Mouse (Mus musculus) lung, embryonic 14.5 days (tissue): ENCODE data around the gene Lrrc75a. TPM values are rescaled to one million over a fixed set of nuclear protein-coding genes. Genes with fewer than 3 reads are reported as not detected.
A peak's percentile ranks its signal among the peaks of the same experiment; 100 is the strongest.

ENCODE experiments used
- ATAC-seq: fragments of 200-750 bp; cut with Nextera tagmentation; 2 replicates; pipeline ENCODE4 v1.8.0; 2017; ENCODE audit warnings: mild to moderate bottlenecking, moderate TSS enrichment, moderate library complexity; ENCODE audit not compliant: insufficient read depth
- DNase-seq: peaks from one replicate; pipeline ENCODE4 v3.0.0-alpha.2; 2015
- H3K27ac ChIP-seq: fragments of 300-500 bp; sonication (generic); 2 replicates; pipeline ENCODE4 v1.5.1; 2014; ENCODE audit warnings: low read depth, mild to moderate bottlenecking, moderate library complexity
- H3K27me3 ChIP-seq: fragments of 300-500 bp; sonication (generic); 2 replicates; pipeline ENCODE4 v1.6.1; 2014; ENCODE audit warnings: low read length, control low read depth; ENCODE audit not compliant: insufficient read depth
- H3K36me3 ChIP-seq: fragments of 300-500 bp; sonication (generic); 2 replicates; pipeline ENCODE4 v1.6.1; 2014; ENCODE audit warnings: control low read depth; ENCODE audit not compliant: insufficient read depth
- H3K4me1 ChIP-seq: fragments of 300-500 bp; sonication (generic); 2 replicates; pipeline ENCODE4 v1.6.1; 2014; ENCODE audit warnings: antibody characterized with exemption, control low read depth; ENCODE audit not compliant: insufficient read depth
- H3K4me2 ChIP-seq: fragments of 300-500 bp; sonication (generic); 2 replicates; pipeline ENCODE4 v1.6.1; 2014; ENCODE audit warnings: mild to moderate bottlenecking
- H3K4me3 ChIP-seq: fragments of 300-500 bp; sonication (generic); 2 replicates; pipeline ENCODE4 v1.5.1; 2014; ENCODE audit warnings: low read depth, low read length
- H3K9ac ChIP-seq: fragments of 300-500 bp; sonication (generic); 2 replicates; pipeline ENCODE4 v1.6.1; 2014
- H3K9me3 ChIP-seq: fragments of 300-500 bp; sonication (generic); 2 replicates; pipeline ENCODE4 v1.6.1; 2016; ENCODE audit warnings: low read depth, low read length, control low read depth
- CTCF ChIP-seq: IDR thresholded peaks from 2 replicates; pipeline ENCODE4 v1.5.1; 2016; ENCODE audit warnings: antibody characterized with exemption, low read depth
- WGBS: fragments of 180-500 bp; shearing (Covaris S2); extraction: QIAGEN DNeasy Blood & Tissue Kit; methylation state at CpG from one replicate; pipeline ENCODE4 v1.1.7; 2014; 5-methylcytosine and 5-hydroxymethylcytosine counted together
- polyA plus RNA-seq: library from polyadenylated mRNA; unstranded; fragments of >200 nt; fragmentation: Nextera tagmentation; extraction: Ambion mirVana; gene quantifications from 2 replicates; pipeline ENCODE4 v1.2.1, GENCODE M21; 2014

The Lrrc75a gene
- polyA plus RNA-seq, 1 experiment from 2014 or later, result 16.4 TPM

DNA sequence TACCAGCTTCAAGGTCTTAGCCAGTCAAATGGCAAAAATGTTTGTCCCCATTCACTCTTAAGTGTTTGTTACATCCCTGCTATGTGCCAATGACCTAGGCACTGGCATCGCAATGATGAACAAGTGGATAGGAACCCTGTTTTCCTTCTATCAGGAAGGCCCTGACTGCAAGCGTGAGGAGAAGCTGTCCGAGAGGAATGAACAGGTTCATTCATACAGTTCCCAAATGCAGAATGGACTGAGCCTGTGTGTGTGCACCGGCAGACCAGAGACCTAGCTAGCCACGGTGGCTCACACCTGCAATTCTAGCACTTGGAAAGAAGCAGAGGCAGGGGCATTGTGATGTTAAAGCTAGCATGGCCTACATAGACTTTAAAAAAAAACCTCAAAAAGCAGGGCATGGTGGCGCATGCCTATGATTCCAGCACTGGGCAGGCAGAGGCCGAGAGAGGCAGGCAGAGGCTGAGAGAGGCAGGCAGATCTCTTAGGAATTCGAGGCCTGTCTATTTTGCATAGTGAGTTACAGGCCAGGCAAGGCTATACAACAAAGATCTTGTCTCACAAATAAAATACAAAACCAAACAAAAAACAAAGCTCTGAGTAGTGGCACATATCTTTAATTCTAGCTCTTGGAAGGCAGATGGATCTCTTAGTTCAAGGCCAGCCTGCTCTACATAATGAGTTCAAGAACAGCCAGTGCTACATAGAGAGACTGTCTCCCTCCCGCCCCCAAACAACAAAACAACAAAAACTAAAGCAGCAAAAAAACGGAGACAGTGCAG, 41.0 kb downstream of the Lrrc75a start:
- TF ChIP-seq CTCF, result no peak
- Histone ChIP-seq H3K4me1 (peaks cover 10% of the 10 kb centered on the region), H3K27ac (no peak overlapping the region), H3K9me3 (no peaks in the 10 kb centered on the region), H3K9ac (no peak overlapping the region), H3K4me3 (no peak overlapping the region), H3K36me3 (peaks cover 62% of the 10 kb centered on the region), H3K27me3 (no peaks in the 10 kb centered on the region), H3K4me2 (no peak overlapping the region)
- 64% methylated on average over 10 of the region's 10 CpGs for WGBS
- ATAC-seq (no peak), DNase-seq (peak; percentile 20)

DNA sequence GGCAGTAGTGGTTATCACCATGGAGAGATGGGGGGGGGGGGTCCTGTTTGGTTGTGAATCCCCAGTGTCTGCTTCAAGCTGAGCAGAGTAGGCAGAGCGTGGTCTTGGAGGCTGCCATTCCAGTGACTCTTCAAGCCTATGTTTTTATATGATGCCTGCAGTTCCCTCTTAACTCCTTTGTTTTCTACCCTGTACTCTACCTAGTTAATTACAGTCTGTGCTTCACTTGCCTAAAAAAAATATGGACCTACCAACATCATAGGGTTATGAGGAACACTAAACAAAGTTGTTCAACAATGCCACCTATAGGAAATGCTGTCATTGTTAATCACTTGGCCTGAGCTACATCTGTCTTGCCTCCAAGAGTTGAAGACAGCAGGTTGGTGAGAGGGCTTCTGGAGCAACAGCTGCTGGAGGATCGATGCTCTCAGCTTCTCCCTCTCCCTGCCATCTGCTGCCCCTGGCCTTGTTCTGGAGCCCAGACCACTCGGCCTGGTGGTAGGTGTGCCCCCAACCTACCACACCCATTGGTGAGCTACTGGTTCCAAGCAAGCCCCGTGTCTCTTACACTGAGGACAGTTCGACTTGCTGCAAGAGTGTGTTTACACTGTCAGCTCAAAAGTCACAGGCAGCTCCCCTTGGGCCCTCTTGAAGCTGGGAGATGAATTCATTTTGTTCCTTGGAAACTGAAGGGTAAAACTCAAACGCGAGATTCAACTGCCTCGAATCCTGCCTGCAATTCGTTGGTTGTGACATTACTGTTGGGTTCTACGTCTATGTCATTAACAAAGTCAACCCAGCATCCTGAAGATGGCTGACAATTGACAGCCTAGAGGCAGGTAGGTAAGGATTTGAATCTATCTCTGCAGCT, 41.8 kb downstream of the Lrrc75a start:
- Histone ChIP-seq H3K27ac (no peak overlapping the region), H3K9me3 (no peaks in the 10 kb centered on the region), H3K4me2 (0 out of 2 replicates have a peak overlapping the region, but pooled peaks have one; percentile 82), H3K9ac (no peak overlapping the region), H3K4me3 (no peak overlapping the region), H3K4me1 (peaks cover 10% of the 10 kb centered on the region), H3K36me3 (peaks cover 62% of the 10 kb centered on the region), H3K27me3 (no peaks in the 10 kb centered on the region)
- ATAC-seq (no peak), DNase-seq (peak; percentile 30)
- WGBS, result 43% methylated on average over 10 of the region's 10 CpGs
- TF ChIP-seq CTCF, result no peak

DNA sequence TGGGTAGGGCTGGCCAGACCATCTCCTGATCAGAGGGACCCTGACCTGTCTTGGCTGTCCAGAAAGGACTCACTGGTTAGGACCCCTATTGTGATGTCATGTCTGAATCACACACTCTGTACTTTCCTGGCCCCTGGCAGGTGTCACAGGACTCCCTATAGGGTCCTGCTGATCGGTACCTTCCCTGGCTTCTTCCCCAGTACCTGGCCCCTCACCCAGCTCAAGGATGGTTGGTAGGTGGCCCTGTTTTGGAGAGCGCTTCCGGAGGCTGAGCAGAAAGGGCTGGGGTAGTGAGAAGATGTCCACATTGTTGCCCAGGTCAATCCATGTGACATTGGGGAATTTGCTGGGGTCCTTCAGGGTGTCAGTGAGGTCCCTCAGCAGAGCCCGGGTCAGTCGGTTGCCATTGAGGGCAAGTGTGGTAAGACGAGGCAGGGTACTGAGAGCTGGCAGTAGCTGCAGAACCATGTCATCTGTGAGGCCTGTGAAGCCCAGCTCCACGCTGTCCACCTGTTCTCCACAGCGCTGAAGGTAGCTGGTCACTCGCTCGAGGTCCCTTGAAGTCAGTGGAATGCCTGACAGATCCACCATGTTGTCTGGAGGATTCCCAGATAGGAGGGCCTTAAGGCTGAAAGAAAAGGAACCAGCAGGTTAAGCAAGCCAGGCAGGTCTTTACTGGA, 42.6 kb downstream of the Lrrc75a start:
- Histone ChIP-seq H3K27ac (peak overlapping the region; percentile 38), H3K4me3 (peak overlapping the region; percentile 72), H3K9me3 (no peaks in the 10 kb centered on the region), H3K9ac (peak overlapping the region; percentile 84), H3K36me3 (peaks cover 62% of the 10 kb centered on the region), H3K4me1 (peaks cover 10% of the 10 kb centered on the region), H3K27me3 (no peaks in the 10 kb centered on the region), H3K4me2 (peak overlapping the region; percentile 82)
- DNase-seq (peak; percentile 19), ATAC-seq (peak; percentile 4; the same call in 1 of the 2 replicates)
- TF ChIP-seq CTCF, result no peak
- WGBS, result 31% methylated on average over 10 of the region's 10 CpGs

DNA sequence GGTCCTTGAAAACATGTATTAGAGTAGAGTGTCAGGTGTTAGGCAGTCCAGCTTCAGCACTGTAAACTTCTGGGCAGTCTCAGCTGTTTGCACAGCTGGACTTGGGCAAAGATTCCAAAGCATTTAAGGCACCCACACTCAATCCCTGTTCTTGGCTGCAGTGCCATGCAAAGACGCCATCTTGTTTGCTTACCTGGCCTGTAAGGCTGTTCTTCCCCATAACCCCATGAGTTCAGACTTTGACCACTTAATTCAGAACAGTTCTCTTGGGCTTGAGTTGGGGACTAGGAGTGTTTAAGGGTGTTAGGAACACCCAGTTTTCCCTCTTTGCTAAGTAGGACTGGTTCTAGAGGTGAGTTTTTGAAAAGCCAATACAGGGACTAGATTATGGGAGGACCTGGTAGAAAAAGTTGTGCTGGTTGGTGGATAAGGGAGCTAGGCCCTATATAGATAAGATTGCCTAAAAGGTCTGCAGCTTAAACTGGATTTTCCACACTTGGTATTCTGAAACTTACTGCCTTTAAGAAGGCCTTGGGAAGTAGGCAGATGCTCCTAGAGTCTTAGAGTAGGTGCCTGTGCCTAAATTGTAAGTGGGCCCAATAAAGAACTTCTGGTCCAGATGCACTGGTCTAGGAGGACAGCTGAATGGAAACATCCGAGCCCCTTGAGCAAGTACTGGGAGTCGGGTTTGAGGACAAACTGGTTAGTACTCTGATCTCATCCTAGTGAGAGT, 43.3 kb downstream of the Lrrc75a start:
- peak overlapping the region; percentile 84 for H3K9ac ChIP-seq
- no peaks in the 10 kb centered on the region for H3K9me3 ChIP-seq
- no peaks in the 10 kb centered on the region for H3K27me3 ChIP-seq
- DNase-seq (peak; percentile 47), ATAC-seq (no peak)
- H3K27ac ChIP-seq, result peak overlapping the region; percentile 51
- H3K4me3 ChIP-seq, result peak overlapping the region; percentile 72
- peaks cover 62% of the 10 kb centered on the region for H3K36me3 ChIP-seq
- no peak for TF ChIP-seq CTCF
- WGBS, result 15% methylated on average over 3 of the region's 3 CpGs
- peak overlapping the region; percentile 82 for H3K4me2 ChIP-seq
- H3K4me1 ChIP-seq, result peaks cover 10% of the 10 kb centered on the region

DNA sequence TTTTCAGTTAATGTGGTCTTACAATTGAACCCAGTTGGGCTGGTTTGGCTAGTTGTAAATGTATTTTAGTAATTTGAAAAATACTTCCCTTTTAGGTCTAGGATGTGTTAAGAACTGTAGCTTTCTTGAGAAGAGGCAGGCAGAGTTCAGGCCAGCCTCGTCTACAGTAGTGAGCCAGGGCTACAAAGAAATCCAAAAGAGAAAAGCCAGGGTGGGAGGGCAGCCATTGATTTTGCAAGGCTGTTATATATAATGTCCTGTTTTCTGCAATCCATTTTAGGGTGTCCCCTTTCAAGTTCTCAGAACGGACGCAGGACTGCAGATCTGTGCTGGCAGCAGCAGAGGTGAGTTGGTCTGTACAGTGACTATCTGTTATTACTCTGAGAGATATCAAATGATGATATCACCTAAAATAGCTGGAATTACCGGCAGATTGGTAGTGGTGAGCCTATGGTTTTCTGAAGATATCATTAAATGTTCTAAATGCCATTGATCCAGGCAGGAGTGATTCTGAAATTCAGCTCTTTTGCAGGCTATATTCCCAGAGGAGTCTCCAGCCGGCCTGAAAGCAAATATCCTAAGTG, 44.1 kb downstream of the Lrrc75a start:
- Histone ChIP-seq H3K9ac (peak overlapping the region; percentile 84), H3K27me3 (no peaks in the 10 kb centered on the region), H3K36me3 (peaks cover 60% of the 10 kb centered on the region)

More for the DNA sequence above, 44.1 kb downstream of the Lrrc75a start:
- WGBS, result 7% methylated on average over 5 of the region's 5 CpGs
- no peak for TF ChIP-seq CTCF
- peaks cover 10% of the 10 kb centered on the region for H3K4me1 ChIP-seq
- H3K4me2 ChIP-seq, result peak overlapping the region; percentile 82
- H3K27ac ChIP-seq, result peak overlapping the region; percentile 89
- H3K9me3 ChIP-seq, result no peaks in the 10 kb centered on the region
- peak; percentile 19 for DNase-seq
- H3K4me3 ChIP-seq, result peak overlapping the region; percentile 72
- ATAC-seq, result no peak
